Mouse (Mus musculus) embryo, embryonic 10 days (tissue): ENCODE results near the gene Mboat2.

Source experiments
- DNase-seq: peaks from one replicate; pipeline ENCODE4 v3.0.0-alpha.2; 2015; ENCODE audit warnings: low spot score

Gene Mboat2

DNA sequence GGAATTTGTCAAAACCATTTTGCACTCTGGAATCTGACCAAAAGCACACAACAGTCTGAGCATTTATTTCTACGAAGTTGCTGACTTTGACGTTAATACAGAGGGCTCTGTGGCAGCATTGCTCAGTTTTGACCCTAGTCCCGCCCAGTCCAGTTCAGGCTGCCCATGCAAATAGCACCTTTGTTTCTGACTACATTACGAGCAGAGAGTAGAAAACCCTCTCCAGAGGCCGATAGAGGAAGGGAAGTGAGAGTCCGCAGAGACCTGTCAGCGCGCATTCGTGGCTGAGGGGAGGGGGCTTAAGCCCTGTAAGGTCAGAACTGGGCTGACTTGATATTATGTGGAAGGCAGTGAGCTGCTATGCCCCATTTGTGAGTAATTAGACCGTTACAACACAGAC is 69.0 kb downstream of the Mboat2 start:
- DNase-seq, result no peak

DNA sequence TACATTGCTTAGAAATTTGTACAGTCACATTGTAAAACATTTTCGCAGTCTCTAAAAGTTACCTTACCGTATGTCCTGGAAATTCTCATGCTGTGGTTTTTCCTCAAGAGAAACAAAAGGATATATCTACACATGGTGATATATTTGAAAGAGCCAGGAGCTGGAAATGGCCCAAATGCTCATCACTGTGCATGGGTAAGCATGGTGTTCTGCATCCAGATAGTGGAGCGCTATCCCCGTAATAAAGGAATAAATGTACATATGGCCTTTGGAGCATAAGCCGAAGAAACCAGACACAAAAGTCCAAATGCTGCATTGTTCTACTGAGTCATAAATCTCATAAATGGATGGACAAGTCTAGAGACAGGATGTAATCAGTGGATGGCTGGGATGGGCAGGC is 72.1 kb downstream of the Mboat2 start:
- DNase-seq, result no peak

GRCm38 (mm10) chr12:24907894-24908293 is 77.2 kb downstream of the Mboat2 start:
- no peak for DNase-seq

DNA sequence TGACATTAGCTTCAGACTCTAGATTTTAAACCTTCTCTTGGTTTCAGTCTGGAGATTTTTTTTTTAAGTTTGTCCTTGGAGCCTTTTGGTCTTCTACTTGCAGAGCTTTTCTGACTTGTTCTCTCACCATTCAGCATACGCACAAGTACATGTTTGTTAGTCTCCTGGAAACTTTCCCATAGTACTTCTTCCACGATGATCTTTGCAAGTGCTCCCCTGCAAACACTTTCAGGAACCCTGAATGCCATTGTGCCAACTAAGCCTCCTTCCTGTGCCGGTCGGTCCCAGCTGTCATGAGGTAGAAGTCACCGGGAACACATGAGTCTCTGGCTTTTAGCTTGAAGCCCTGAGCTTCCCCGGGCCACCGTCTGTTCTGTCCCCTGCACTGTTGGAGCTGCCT is 79.0 kb downstream of the Mboat2 start:
- no peak for DNase-seq

- DNase-seq, result no peak
Measured at GRCm38 (mm10) chr12:24912174-24912573, 81.5 kb downstream of the Mboat2 start.

- DNase-seq, result no peak
Measured at GRCm38 (mm10) chr12:24912876-24913275, 82.2 kb downstream of the Mboat2 start.

DNA sequence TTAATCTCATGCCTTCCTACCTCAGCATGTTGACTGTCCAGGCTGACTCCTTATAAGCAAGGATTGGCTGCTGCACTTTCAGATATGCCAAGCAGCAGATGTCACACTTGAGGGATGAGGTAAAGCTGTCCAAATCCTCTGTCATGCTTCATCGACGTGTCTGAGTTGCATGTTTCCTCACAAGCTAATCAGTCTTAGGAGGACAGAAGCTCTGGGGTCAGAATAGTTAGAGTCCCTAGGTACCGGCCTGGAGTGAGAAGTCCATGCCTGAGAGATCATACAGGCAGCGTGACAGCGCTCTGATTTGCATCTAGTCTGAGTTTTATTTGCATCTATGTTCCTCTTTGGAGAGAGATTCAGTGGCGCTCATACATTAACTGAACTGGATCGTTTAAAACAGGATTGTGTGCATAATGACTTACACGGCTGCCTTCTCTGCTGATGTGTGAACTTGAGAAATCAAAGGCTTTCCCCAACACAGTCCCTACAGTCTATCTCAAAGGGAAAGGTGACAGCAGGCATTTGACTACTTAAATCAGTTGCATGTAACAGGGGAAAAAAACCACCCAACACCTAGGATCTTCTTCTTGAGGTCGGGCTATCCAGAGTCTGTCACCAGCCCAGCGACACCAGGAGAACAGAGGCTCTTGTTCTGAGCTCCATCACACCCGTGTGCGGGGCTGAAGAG is 88.0 kb downstream of the Mboat2 start:
- DNase-seq, result no peak

GRCm38 (mm10) chr12:24920861-24921260 is 90.2 kb downstream of the Mboat2 start:
- no peak for DNase-seq

DNA sequence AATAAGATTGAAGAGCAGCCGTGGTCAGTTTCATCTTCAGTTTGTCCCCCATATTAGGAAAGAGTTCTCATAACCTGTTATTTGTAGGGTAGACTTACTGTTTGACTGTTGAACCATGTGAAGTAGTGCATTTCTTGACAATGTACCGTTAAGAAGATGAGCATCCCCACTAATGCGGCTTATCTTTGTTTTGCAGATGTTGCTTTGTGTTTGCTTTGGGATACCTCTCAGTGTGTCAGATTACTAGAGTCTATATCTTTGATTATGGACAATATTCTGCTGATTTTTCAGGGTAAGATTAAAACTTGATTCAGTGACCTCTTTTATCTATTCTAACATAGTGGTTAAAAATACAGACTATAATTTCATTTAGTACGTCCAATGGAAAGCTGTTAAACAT is 93.3 kb downstream of the Mboat2 start:
- DNase-seq, result no peak

DNA sequence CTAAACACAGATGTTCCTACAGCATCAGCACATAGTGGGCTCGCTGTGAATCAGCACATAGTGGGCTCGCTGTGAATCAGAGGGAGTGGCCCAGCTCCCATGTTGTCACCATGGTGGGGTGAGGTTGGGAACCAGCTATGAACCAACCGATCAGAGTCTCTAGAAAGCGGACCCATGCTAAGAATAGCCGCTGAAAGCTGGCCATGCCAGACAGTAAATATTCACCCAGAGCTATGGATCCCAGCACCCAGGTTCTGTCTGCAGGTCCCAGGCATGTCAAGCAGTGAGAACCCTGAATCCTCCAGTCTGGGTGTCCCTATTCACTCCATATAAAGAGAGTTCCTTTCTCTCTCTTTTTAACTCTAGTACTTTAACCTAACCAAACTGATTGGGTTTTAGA is 94.6 kb downstream of the Mboat2 start:
- no peak for DNase-seq

DNA sequence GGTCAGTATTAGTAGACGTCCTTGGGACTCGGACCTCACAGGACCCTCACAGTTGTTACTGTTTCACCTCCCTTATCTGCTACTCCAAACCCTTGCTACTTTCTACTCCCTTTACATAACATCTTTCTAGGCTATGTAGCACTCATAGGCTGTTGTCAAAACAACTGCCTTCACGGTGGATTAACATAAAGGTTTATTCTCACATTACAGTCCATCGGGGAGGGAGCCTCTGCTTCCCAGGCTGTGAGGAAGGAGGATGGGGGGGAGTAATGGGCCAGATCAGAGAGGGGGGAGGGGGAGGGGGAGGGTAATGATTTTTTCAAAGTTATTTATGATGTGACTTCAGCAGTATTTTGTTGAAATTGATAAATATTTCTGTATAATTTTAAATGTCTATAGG is 95.0 kb downstream of the Mboat2 start:
- no peak for DNase-seq

GRCm38 (mm10) chr12:24928051-24928748 is 97.5 kb downstream of the Mboat2 start:
- DNase-seq, result no peak

DNA sequence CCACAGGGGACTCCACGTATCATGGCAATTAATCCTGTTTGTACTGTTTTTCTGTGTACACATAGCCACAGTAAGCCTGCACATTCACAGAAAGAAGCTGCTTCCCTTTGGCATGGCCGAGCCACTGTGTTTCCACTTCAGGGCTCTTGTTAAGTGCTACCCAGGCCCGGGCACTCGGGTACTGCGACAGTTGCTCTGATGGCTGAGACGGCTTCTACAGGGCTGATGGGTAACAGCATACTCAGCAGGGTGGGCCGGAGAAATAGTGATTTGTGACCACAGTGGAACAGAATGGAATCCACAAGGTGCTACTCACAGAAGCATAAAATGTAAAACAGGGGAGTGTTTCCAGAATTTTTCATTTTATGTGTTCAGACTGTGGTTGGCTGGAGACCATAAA is 98.4 kb downstream of the Mboat2 start:
- no peak for DNase-seq

GRCm38 (mm10) chr12:24930760-24931159 is 100.1 kb downstream of the Mboat2 start:
- DNase-seq, result no peak

GRCm38 (mm10) chr12:24932120-24932519 is 101.4 kb downstream of the Mboat2 start:
- DNase-seq, result no peak

GRCm38 (mm10) chr12:24933206-24933775 is 102.6 kb downstream of the Mboat2 start:
- DNase-seq, result no peak

DNA sequence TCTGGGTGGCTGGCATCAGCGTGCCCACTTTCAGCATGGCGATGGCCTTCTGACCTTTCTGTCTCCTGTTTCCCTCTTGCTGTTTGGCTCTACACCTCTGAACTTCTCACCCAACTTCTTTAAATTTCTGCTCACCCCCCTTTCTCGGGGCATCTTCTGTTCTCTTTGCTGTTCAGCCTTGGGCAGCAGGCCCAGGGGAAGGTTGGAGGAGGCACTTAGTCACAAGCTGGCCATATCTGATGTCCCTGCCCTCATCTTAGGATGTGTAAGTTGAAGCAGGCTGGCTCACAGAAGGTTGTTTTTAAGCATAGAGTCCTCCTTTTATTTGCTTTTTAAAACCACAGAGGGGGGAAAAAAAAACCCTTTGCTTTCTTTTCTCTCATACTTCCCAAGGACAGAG is 103.3 kb downstream of the Mboat2 start:
- DNase-seq, result no peak

- DNase-seq, result no peak
Measured at GRCm38 (mm10) chr12:24936281-24936680, 105.6 kb downstream of the Mboat2 start.

- no peak for DNase-seq
Measured at GRCm38 (mm10) chr12:24939372-24939771, 108.7 kb downstream of the Mboat2 start.

GRCm38 (mm10) chr12:24942619-24943287 is 112.1 kb downstream of the Mboat2 start:
- DNase-seq, result no peak

DNA sequence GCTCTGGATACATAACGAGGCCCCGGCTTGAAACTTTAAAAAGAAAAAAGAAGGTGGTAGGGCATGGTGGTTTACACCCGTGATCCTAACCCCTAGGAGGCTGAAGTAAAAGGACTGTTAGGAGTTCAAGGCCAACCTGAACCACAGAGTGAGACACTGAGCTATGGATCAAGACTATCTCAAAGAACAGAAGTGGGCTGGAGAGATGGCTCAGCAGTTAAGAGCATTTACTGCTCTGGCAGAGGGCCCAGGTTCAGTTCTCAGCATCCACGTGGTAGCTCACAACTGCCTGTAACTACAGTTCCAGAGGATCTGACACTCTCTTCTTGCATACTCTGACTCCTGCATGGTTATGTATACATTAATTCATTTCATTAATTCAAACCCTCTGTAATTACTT is 112.7 kb downstream of the Mboat2 start:
- no peak for DNase-seq

- no peak for DNase-seq
Measured at GRCm38 (mm10) chr12:24944597-24944996, 113.9 kb downstream of the Mboat2 start.

DNA sequence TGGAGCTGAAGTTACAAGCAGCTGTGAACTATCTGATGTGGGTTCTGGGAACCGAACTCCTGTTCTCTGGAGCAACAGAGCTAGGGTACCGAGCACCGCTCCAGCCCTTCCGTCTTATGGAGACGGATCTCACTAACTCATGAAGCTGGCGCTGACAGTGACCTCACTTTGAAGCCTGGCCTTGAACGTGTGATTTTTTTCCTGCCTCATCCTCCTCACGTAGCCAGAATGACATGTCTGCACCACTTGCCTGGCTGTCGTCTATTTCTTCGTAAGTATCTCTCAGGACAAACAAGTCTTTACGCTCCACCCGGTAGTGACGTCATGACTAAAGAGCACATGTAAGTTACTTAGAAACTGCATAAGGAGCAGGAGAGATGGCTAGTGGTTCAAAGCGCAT is 116.4 kb downstream of the Mboat2 start:
- no peak for DNase-seq
